Mouse (Mus musculus) liver, postnatal 0 days (tissue): ENCODE measurements at regions not wholly inside any gene's neighbourhood (a gene's known extent, or its start where the extent isn't known, plus 50 kb on each side); places are given as distances from the start of the nearest gene placed in this dataset.

ENCODE experiments used
- ATAC-seq: fragments of 200-750 bp; cut with Nextera tagmentation; 2 replicates; pipeline ENCODE4 v1.8.0; 2017; ENCODE audit warnings: mild to moderate bottlenecking, moderate library complexity
- DNase-seq: peaks from one replicate; pipeline ENCODE4 v3.0.0-alpha.2; 2016
- H3K27ac ChIP-seq: fragments of 300-500 bp; sonication (generic); 2 replicates; pipeline ENCODE4 v1.5.1; 2014; ENCODE audit warnings: antibody characterized with exemption, moderate library complexity, mild to moderate bottlenecking, low read depth
- H3K27me3 ChIP-seq: fragments of 300-500 bp; sonication (generic); 2 replicates; pipeline ENCODE4 v1.6.1; 2014; ENCODE audit warnings: low read length, control low read depth, mixed read lengths; ENCODE audit not compliant: insufficient read depth
- H3K36me3 ChIP-seq: fragments of 300-500 bp; sonication (generic); replicated peaks from 2 replicates; pipeline ENCODE4 v1.6.1; 2014; ENCODE audit warnings: mild to moderate bottlenecking, control low read depth, low read length, moderate library complexity, mixed read lengths; ENCODE audit not compliant: insufficient read depth
- H3K4me1 ChIP-seq: fragments of 300-500 bp; sonication (generic); 2 replicates; pipeline ENCODE4 v1.6.1; 2014; ENCODE audit warnings: antibody characterized with exemption, mild to moderate bottlenecking, control low read depth; ENCODE audit not compliant: insufficient read depth
- H3K4me2 ChIP-seq: fragments of 300-500 bp; sonication (generic); 2 replicates; pipeline ENCODE4 v1.6.1; 2014; ENCODE audit warnings: low read depth, mild to moderate bottlenecking, low read length, moderate library complexity, mixed read lengths
- H3K4me3 ChIP-seq: fragments of 300-500 bp; sonication (generic); 2 replicates; pipeline ENCODE4 v1.5.1; 2014; ENCODE audit warnings: low read depth, low read length
- H3K9ac ChIP-seq: fragments of 300-500 bp; sonication (generic); replicated peaks from 2 replicates; pipeline ENCODE4 v1.6.1; 2014; ENCODE audit warnings: mild to moderate bottlenecking, moderate library complexity
- H3K9me3 ChIP-seq: fragments of 300-500 bp; sonication (generic); 2 replicates; pipeline ENCODE4 v1.6.1; 2016; ENCODE audit warnings: mild to moderate bottlenecking, control low read depth, low read length, mixed read lengths
- CTCF ChIP-seq: sonication (generic); IDR thresholded peaks from 2 replicates; pipeline ENCODE4 v1.5.1; 2016; ENCODE audit warnings: antibody characterized with exemption, low read depth
- EP300 ChIP-seq: IDR thresholded peaks from 2 replicates; pipeline ENCODE4 v1.6.1; 2016; ENCODE audit warnings: antibody characterized with exemption, low read depth, mild to moderate bottlenecking
- WGBS: fragments of 180-500 bp; shearing (Covaris S2); extraction: QIAGEN DNeasy Blood & Tissue Kit; methylation state at CpG from one replicate; pipeline ENCODE4 v1.1.7; 2014; ENCODE audit not compliant: insufficient replicate concordance; 5-methylcytosine and 5-hydroxymethylcytosine counted together

DNA sequence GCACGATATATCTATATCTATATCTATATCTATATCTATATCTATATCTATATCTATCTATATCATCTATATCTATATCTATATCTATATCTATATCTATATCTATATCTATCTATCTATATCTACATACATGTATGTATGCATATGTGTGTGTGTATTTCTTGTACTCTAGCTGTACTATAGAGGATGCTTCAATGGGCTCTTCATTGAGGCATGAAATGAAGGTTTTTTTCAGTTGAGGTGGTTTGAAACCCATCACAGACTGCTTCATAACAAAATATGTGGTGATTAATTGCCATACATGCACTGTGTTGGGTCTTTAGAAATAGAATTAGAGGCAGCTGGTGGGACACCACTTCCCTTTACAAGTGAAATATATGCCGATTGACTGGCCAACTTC, 177.9 kb upstream of the Ogfrl1 start:
- no peak overlapping the region for H3K4me2 ChIP-seq
- H3K27me3 ChIP-seq = no peaks in the 10 kb centered on the region
- DNase-seq = no peak
- no peak overlapping the region for H3K9ac ChIP-seq
- no peak overlapping the region for H3K4me3 ChIP-seq
- no peaks in the 10 kb centered on the region for H3K9me3 ChIP-seq
- 76% methylated on average over 2 of the region's 2 CpGs for WGBS
- TF ChIP-seq CTCF (no peak), EP300 (no peak)
- no peak for ATAC-seq
- H3K4me1 ChIP-seq = no peaks in the 10 kb centered on the region
- no peaks in the 10 kb centered on the region for H3K36me3 ChIP-seq
- H3K27ac ChIP-seq = no peak overlapping the region

DNA sequence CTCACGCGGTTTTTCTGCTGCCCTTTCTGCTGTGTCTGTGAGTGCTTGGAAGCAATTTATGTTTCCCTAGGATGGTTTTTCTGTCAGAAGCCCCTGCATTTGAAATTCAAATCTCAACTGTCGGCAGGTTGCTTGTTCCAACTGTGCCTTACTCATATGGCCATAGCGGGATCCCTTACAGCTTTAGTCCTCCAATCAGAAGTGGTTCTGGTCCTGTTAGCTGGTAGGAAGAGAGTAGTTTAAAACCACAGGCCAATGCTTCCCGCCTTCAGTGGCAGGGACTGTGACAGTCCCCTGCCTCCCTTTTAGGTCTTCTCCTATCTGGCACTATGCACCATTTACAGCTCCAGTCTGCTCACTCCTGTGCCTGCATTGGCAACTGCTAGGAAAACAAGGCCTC, 178.6 kb upstream of the Ogfrl1 start:
- Histone ChIP-seq H3K4me2 (no peak overlapping the region), H3K27ac (no peak overlapping the region), H3K4me1 (no peaks in the 10 kb centered on the region), H3K9me3 (no peaks in the 10 kb centered on the region), H3K4me3 (no peak overlapping the region), H3K9ac (no peak overlapping the region), H3K36me3 (no peaks in the 10 kb centered on the region), H3K27me3 (no peaks in the 10 kb centered on the region)
- WGBS = 69% methylated on average over 5 of the region's 5 CpGs
- ATAC-seq (no peak), DNase-seq (no peak)
- no peak for TF ChIP-seq EP300

DNA sequence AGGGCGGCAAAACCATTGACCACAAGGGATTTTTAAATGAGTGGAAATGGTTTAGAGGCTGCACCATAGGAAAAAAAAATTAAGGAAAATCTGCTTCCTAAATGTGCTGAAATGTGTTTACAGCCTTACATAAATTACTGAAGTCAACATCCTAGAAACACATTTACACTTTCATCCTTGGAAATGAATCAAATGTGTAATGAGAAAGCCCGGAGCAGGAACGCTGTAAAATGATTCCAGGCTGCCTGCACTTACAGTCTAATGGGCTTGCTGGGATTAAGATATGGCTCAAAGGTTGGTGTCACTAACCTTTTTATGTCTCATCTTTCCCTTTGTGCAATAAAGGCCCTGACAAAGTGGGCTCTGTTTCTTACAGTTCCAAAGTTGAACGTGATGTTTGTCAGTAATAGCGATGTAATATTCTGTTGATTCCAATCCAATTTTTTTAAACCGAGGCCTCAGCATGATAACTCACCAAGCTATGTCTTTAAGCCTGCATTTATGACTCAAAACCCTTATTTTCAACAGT, 172.1 kb upstream of the B3gat2 start:
- 82% methylated on average over 6 of the region's 6 CpGs for WGBS
- Histone ChIP-seq H3K27ac (no peak overlapping the region), H3K4me1 (no peaks in the 10 kb centered on the region)

DNA sequence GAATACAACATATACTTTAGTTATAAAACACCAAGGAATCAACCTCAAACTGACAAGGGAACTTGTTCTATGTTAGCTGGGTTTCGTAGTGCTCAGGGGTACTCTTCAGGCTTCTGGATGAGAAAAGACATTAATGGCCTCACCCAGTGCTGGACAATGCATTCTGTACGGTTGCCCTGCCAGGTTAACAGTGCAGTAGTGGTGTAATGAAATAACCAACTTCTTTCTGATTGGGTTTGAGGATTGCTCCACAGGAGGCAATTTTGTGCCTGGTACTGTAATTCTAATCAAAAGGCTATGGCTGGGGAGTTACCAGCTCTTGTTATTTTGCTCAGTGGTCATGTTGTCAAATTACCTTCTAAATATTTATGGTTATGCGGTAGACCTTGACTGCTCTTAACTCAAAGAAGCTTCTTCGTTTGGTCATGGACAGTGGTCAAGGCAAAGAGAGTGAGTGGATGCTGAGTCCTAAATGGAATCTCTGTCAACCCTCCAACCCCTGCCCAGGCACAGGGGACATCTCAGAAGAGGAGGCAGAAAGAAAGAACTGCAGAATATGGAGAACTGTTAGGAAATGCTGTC, 158.8 kb upstream of the B3gat2 start:
- DNase-seq (no peak), ATAC-seq (no peak)
- Histone ChIP-seq H3K27me3 (no peaks in the 10 kb centered on the region), H3K36me3 (no peaks in the 10 kb centered on the region), H3K4me2 (no peak overlapping the region), H3K9me3 (no peaks in the 10 kb centered on the region), H3K4me3 (no peak overlapping the region), H3K27ac (no peak overlapping the region), H3K9ac (no peak overlapping the region), H3K4me1 (no peaks in the 10 kb centered on the region)
- TF ChIP-seq EP300 (no peak), CTCF (no peak)
- 71% methylated on average over 4 of the region's 4 CpGs for WGBS

More for the DNA sequence above, 172.1 kb upstream of the B3gat2 start:
- no peak for ATAC-seq
- TF ChIP-seq CTCF = no peak
- no peak for TF ChIP-seq EP300
- Histone ChIP-seq H3K9ac (no peak overlapping the region), H3K4me2 (no peak overlapping the region), H3K27me3 (no peaks in the 10 kb centered on the region), H3K9me3 (no peaks in the 10 kb centered on the region), H3K4me3 (no peak overlapping the region), H3K36me3 (no peaks in the 10 kb centered on the region)
- DNase-seq = no peak

DNA sequence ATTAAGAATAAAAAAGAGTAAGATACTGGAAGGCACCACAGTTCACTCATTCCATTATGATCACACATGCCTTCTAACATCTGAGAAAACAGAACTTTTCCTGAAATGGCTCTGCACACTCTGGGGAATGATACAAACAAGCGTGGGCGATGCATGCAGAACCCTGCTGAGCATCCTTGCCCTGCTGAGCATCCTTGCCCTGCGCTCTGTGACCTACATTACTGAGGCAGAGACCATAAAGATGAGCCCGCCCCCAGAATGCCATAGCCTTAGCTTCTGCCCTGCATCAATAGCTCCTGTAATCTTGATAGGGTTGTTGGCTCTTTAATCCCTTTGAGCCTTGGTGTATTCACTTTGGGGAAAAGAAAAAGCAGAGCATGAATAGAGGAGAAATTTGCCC, 132.2 kb upstream of the B3gat2 start:
- no peaks in the 10 kb centered on the region for H3K9me3 ChIP-seq
- DNase-seq (no peak), ATAC-seq (no peak)
- H3K9ac ChIP-seq = no peak overlapping the region
- 61% methylated on average over 4 of the region's 4 CpGs for WGBS
- no peak overlapping the region for H3K4me2 ChIP-seq
- H3K27me3 ChIP-seq = no peaks in the 10 kb centered on the region
- no peaks in the 10 kb centered on the region for H3K36me3 ChIP-seq
- no peak overlapping the region for H3K4me3 ChIP-seq
- TF ChIP-seq CTCF (no peak), EP300 (no peak)
- no peak overlapping the region for H3K27ac ChIP-seq
- H3K4me1 ChIP-seq = no peaks in the 10 kb centered on the region

GRCm38 (mm10) chr1:23645093-23645492, 116.5 kb upstream of the B3gat2 start:
- Histone ChIP-seq H3K9ac (no peak overlapping the region), H3K36me3 (no peaks in the 10 kb centered on the region), H3K4me3 (no peak overlapping the region), H3K4me1 (no peaks in the 10 kb centered on the region), H3K4me2 (no peak overlapping the region), H3K27me3 (no peaks in the 10 kb centered on the region), H3K9me3 (no peaks in the 10 kb centered on the region), H3K27ac (no peak overlapping the region)
- no peak for DNase-seq
- no peak for ATAC-seq
- no peak for TF ChIP-seq CTCF
- TF ChIP-seq EP300 = no peak
- WGBS = 63% methylated on average over 2 of the region's 2 CpGs
